Mouse (Mus musculus) small intestine, adult 2 months (tissue): Measurements from ENCODE around the gene Bag3.
"Not testable (repeated sequence)": the region's sequence is repeated elsewhere in the genome, so short reads cannot be mapped to it uniquely, and the experiment has no call there.

Experiments used
- CTCF ChIP-seq: fragments of 200-500 bp; IDR thresholded peaks from 2 replicates; pipeline ENCODE4 v1.5.1; 2012; ENCODE audit warnings: low read depth, mild to moderate bottlenecking, control low read depth, inconsistent platforms, low read length, moderate library complexity, mixed read lengths; ENCODE audit not compliant: insufficient replicate concordance, insufficient read length; ENCODE audit errors: extremely low read depth
- POLR2A ChIP-seq: fragments of 200-500 bp; IDR thresholded peaks from 2 replicates; pipeline ENCODE4 v1.6.1; 2012; ENCODE audit warnings: low read depth, mild to moderate bottlenecking, control low read depth, inconsistent platforms, low read length, moderate library complexity

- not testable (repeated sequence) for TF ChIP-seq POLR2A, CTCF
Measured at GRCm38 (mm10) chr7:128570657-128571056, 47.2 kb downstream of the Bag3 start.
